Mouse (Mus musculus) midbrain, embryonic 14.5 days (tissue): ENCODE results near the gene Ldb2. TPM values are rescaled to one million over a fixed set of nuclear protein-coding genes. Genes with fewer than 3 reads are reported as not detected.

Experiments used
- ATAC-seq: fragments of 200-750 bp; cut with Nextera tagmentation; 2 replicates; pipeline ENCODE4 v1.8.0; 2017; ENCODE audit warnings: moderate number of reproducible peaks, moderate library complexity; ENCODE audit not compliant: low FRiP score, low TSS enrichment
- DNase-seq: peaks from one replicate; pipeline ENCODE4 v3.0.0-alpha.2; 2015
- H3K27ac ChIP-seq: fragments of 300-500 bp; sonication (generic); replicated peaks from 2 replicates; pipeline ENCODE4 v1.5.1; 2014; ENCODE audit warnings: mild to moderate bottlenecking, low read depth, low read length, moderate library complexity
- H3K27me3 ChIP-seq: fragments of 300-500 bp; sonication (generic); 2 replicates; pipeline ENCODE4 v1.6.1; 2014; ENCODE audit warnings: low read length, control low read depth, mixed read lengths; ENCODE audit not compliant: control insufficient read depth, insufficient read depth
- H3K36me3 ChIP-seq: fragments of 300-500 bp; sonication (generic); 2 replicates; pipeline ENCODE4 v1.6.1; 2014; ENCODE audit warnings: low read length, control low read depth; ENCODE audit not compliant: control insufficient read depth, insufficient read depth
- H3K4me1 ChIP-seq: fragments of 300-500 bp; sonication (generic); 2 replicates; pipeline ENCODE4 v1.6.1; 2014; ENCODE audit warnings: mild to moderate bottlenecking, antibody characterized with exemption, low read length, control low read depth; ENCODE audit not compliant: control insufficient read depth, insufficient read depth
- H3K4me2 ChIP-seq: fragments of 300-500 bp; sonication (generic); 2 replicates; pipeline ENCODE4 v1.6.1; 2014; ENCODE audit warnings: mild to moderate bottlenecking, low read length, moderate library complexity
- H3K4me3 ChIP-seq: fragments of 300-500 bp; sonication (generic); replicated peaks from 2 replicates; pipeline ENCODE4 v1.5.1; 2014; ENCODE audit warnings: low read depth, low read length
- H3K9ac ChIP-seq: fragments of 300-500 bp; sonication (generic); replicated peaks from 2 replicates; pipeline ENCODE4 v1.6.1; 2014; ENCODE audit warnings: mild to moderate bottlenecking, low read length, moderate library complexity
- H3K9me3 ChIP-seq: fragments of 300-500 bp; sonication (generic); 2 replicates; pipeline ENCODE4 v1.6.1; 2016; ENCODE audit warnings: low read length, control low read depth, mixed read lengths; ENCODE audit not compliant: control insufficient read depth
- WGBS: fragments of 180-500 bp; shearing (Covaris S2); extraction: QIAGEN DNeasy Blood & Tissue Kit; methylation state at CpG from one replicate; pipeline ENCODE4 v1.1.7; 2014; 5-methylcytosine and 5-hydroxymethylcytosine counted together
- polyA plus RNA-seq: library from polyadenylated mRNA; unstranded; fragments of >200 nt; fragmentation: Nextera tagmentation; extraction: Ambion mirVana; gene quantifications from 2 replicates; pipeline ENCODE4 v1.2.1, GENCODE M21; 2014

Gene Ldb2
- polyA plus RNA-seq, 1 experiment from 2014 or later = 51.8 TPM

DNA sequence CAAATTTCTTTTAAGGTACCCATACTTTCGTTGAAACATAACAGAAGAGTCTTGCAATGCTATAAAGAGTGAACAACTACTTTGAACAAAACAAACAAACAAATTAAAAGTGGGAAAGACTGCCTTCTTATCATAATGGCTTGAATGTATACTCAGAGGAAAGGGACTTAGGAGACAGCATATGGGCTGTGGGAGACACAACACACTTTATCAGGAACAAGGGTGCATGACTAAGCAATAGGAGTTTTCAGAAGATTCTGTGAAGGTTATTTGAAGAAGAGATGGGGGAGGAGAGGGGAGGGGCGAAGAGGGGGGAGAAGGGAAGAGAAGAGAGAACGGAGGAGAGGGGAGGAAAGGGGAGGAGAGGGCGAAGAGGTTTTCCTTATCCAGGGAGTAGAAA is 334.2 kb downstream of the Ldb2 start:
- Histone ChIP-seq H3K36me3 (no peaks in the 10 kb centered on the region), H3K9me3 (no peaks in the 10 kb centered on the region), H3K4me3 (no peak overlapping the region), H3K9ac (no peak overlapping the region), H3K4me1 (peaks cover 2% of the 10 kb centered on the region; the same call in 1 of the 2 replicates), H3K4me2 (no peak overlapping the region), H3K27ac (no peak overlapping the region), H3K27me3 (no peaks in the 10 kb centered on the region)
- WGBS = 87% methylated on average over 4 of the region's 4 CpGs
- ATAC-seq (no peak), DNase-seq (no peak)
